ENCODE assay signal across 22 mouse cellular contexts in genomic region chr4:111681926-111682325, GRCm38 (mm10). TPM values are rescaled to one million over a fixed set of nuclear protein-coding genes. Genes with fewer than 3 reads are reported as not detected.
DNase-seq lines count a peak whose midpoint lies in the region; ATAC-seq lines count a peak whose summit lies in the region.
"Had no signal": no experiment of that assay in that cellular context is flagged by ENCODE, and none has a peak within 500 bp of the region (broad histone marks: within the 10 kb centered on the region; RNA-seq: fewer than 3 reads in every experiment).

No protein-coding gene starts in this region.

- no peaks in the 10 kb centered on the region for H3K36me3 ChIP-seq in hindbrain, embryonic 16.5 days (ENCODE audit: control insufficient read depth, insufficient read depth, low read length)
- H3K36me3 ChIP-seq in hindbrain, embryonic 12.5 days, result no peaks in the 10 kb centered on the region
- H3K36me3 ChIP-seq in neural tube, embryonic 14.5 days (ENCODE audit: control insufficient read depth, insufficient read depth, low read length), result no peaks in the 10 kb centered on the region
- H3K36me3 ChIP-seq in liver, embryonic 11.5 days (ENCODE audit: control insufficient read depth, insufficient read depth, low read length), result no peaks in the 10 kb centered on the region
- H3K36me3 ChIP-seq: embryonic facial prominence, embryonic 12.5 days; forebrain, embryonic 15.5 days; heart, embryonic 15.5 days had no signal

- WGBS in hindbrain, embryonic 16.5 days, result 50% methylated on average over 5 of the region's 5 CpGs
- WGBS in hindbrain, embryonic 12.5 days, result 76% methylated on average over 5 of the region's 5 CpGs
- WGBS in neural tube, embryonic 14.5 days, result 51% methylated on average over 5 of the region's 5 CpGs
- 82% methylated on average over 5 of the region's 5 CpGs for WGBS in liver, embryonic 11.5 days

- no peak overlapping the region for H3K27ac ChIP-seq in hindbrain, embryonic 16.5 days (ENCODE audit: low read depth, low read length)
- no peak overlapping the region for H3K27ac ChIP-seq in hindbrain, embryonic 12.5 days
- no peak overlapping the region for H3K27ac ChIP-seq in neural tube, embryonic 14.5 days (ENCODE audit: low read depth, low read length)
- no peak overlapping the region for H3K27ac ChIP-seq in liver, embryonic 11.5 days (ENCODE audit: low read depth, low read length)
- H3K27ac ChIP-seq: embryonic facial prominence, embryonic 12.5 days; forebrain, embryonic 15.5 days; heart, embryonic 15.5 days; hindbrain, postnatal 0 days had no signal

- intact Hi-C loops in heart, postnatal 25 days (cut with DNase I), result no loop called here

- peak; percentile 37 for DNase-seq in heart, adult 11 months
- DNase-seq in heart, postnatal 25 days (ENCODE audit: low spot score), result no peak
- DNase-seq in neural tube, embryonic 10.5 days (ENCODE audit: extremely low spot score, low spot score), result no peak
- DNase-seq in liver, embryonic 11.5 days (ENCODE audit: low spot score), result no peak
- DNase-seq: adrenal gland, postnatal 25 days; cerebellum, adult 11 months; cerebellum, adult 9-10 months; cerebellum, postnatal 25 days; gastrocnemius, postnatal 36 days; heart, adult 18-20 months; heart, postnatal 36 days had no signal

- peak; percentile 62 for ATAC-seq in hindbrain, embryonic 16.5 days
- no peak; the same call in 1 of the 2 replicates for ATAC-seq in hindbrain, embryonic 12.5 days (ENCODE audit: low FRiP score)
- peak; percentile 39; the same call in 1 of the 2 replicates for ATAC-seq in neural tube, embryonic 14.5 days (ENCODE audit: low read depth)
- no peak for ATAC-seq in liver, embryonic 11.5 days (replicated peaks; ENCODE audit: low FRiP score)
- ATAC-seq: activated CD4-positive, CD25-positive, alpha-beta regulatory T cell, adult 4 months; forebrain, embryonic 15.5 days; hindbrain, postnatal 0 days; Patski had no signal

- H3K4me3 ChIP-seq in hindbrain, embryonic 16.5 days (ENCODE audit: low read length), result no peak overlapping the region
- no peak overlapping the region for H3K4me3 ChIP-seq in hindbrain, embryonic 12.5 days
- H3K4me3 ChIP-seq in neural tube, embryonic 14.5 days (ENCODE audit: low read depth, low read length), result no peak overlapping the region
- H3K4me3 ChIP-seq in liver, embryonic 11.5 days (ENCODE audit: low read depth, low read length), result no peak overlapping the region
- H3K4me3 ChIP-seq: embryonic facial prominence, embryonic 12.5 days; forebrain, embryonic 15.5 days; heart, embryonic 15.5 days had no signal

- no peak overlapping the region for H3K4me2 ChIP-seq in hindbrain, embryonic 16.5 days (ENCODE audit: low read length)
- H3K4me2 ChIP-seq in hindbrain, embryonic 12.5 days (replicated peaks), result no peak overlapping the region
- H3K4me2 ChIP-seq in neural tube, embryonic 14.5 days (ENCODE audit: low read depth, low read length), result no peak overlapping the region
- no peak overlapping the region for H3K4me2 ChIP-seq in liver, embryonic 11.5 days
- H3K4me2 ChIP-seq: embryonic facial prominence, embryonic 12.5 days; forebrain, embryonic 15.5 days; heart, embryonic 11.5 days; heart, embryonic 15.5 days had no signal

- no peaks in the 10 kb centered on the region for H3K27me3 ChIP-seq in hindbrain, embryonic 16.5 days (replicated peaks; ENCODE audit: control insufficient read depth, insufficient read depth, low read length)
- H3K27me3 ChIP-seq in hindbrain, embryonic 12.5 days, result no peaks in the 10 kb centered on the region
- no peaks in the 10 kb centered on the region for H3K27me3 ChIP-seq in neural tube, embryonic 14.5 days (ENCODE audit: control insufficient read depth, insufficient read depth, low read length)
- H3K27me3 ChIP-seq in liver, embryonic 11.5 days (replicated peaks; ENCODE audit: control insufficient read depth, insufficient read depth, low read length), result no peaks in the 10 kb centered on the region
- H3K27me3 ChIP-seq: embryonic facial prominence, embryonic 12.5 days; heart, embryonic 15.5 days; Patski had no signal

- H3K4me1 ChIP-seq in hindbrain, embryonic 16.5 days (ENCODE audit: control insufficient read depth, insufficient read depth, low read depth, low read length), result peaks cover 3% of the 10 kb centered on the region
- H3K4me1 ChIP-seq in hindbrain, embryonic 12.5 days, result peaks cover 2% of the 10 kb centered on the region; the same call in 1 of the 2 replicates
- 0 out of 2 replicates have a peak, but pooled peaks cover 3% of the 10 kb centered on the region for H3K4me1 ChIP-seq in neural tube, embryonic 14.5 days (ENCODE audit: control insufficient read depth, insufficient read depth, low read length)
- no peaks in the 10 kb centered on the region for H3K4me1 ChIP-seq in liver, embryonic 11.5 days (replicated peaks; ENCODE audit: control insufficient read depth, insufficient read depth, low read length)
- H3K4me1 ChIP-seq: embryonic facial prominence, embryonic 12.5 days had no signal

- no peaks in the 10 kb centered on the region for H3K9me3 ChIP-seq in hindbrain, embryonic 16.5 days (ENCODE audit: control insufficient read depth, low read length)
- H3K9me3 ChIP-seq in hindbrain, embryonic 12.5 days (replicated peaks), result no peaks in the 10 kb centered on the region
- no peaks in the 10 kb centered on the region for H3K9me3 ChIP-seq in neural tube, embryonic 14.5 days (ENCODE audit: control insufficient read depth, low read length)
- H3K9me3 ChIP-seq in liver, embryonic 11.5 days (ENCODE audit: control insufficient read depth, low read length), result no peaks in the 10 kb centered on the region
- H3K9me3 ChIP-seq: embryonic facial prominence, embryonic 12.5 days; forebrain, embryonic 15.5 days; heart, embryonic 15.5 days had no signal

- no peak overlapping the region for H3K9ac ChIP-seq in hindbrain, embryonic 16.5 days (ENCODE audit: low read depth, low read length)
- H3K9ac ChIP-seq in hindbrain, embryonic 12.5 days, result no peak overlapping the region
- H3K9ac ChIP-seq in neural tube, embryonic 14.5 days (replicated peaks; ENCODE audit: low read depth, low read length), result no peak overlapping the region
- no peak overlapping the region for H3K9ac ChIP-seq in liver, embryonic 11.5 days (ENCODE audit: low read depth, low read length)
- H3K9ac ChIP-seq: embryonic facial prominence, embryonic 12.5 days; forebrain, embryonic 15.5 days; heart, embryonic 15.5 days had no signal

RNA-seq across cellular contexts. Expression of gene Spata6, which starts 37.9 kb away (rescaled TPM):
- total RNA-seq in heart, postnatal 25 days (2021), result 10 to 100 TPM in 1 of 2 experiments, 1 to 10 TPM in 1; 8.9 to 10.8 TPM
- polyA plus RNA-seq in hindbrain, embryonic 16.5 days (2015; fragmentation: Nextera tagmentation; extraction: Ambion mirVana), result 16.1 and 16.8 TPM in 2 replicates
- 27.2 and 27.8 TPM in 2 replicates for polyA plus RNA-seq in hindbrain, embryonic 12.5 days (2016; fragmentation: Nextera tagmentation; extraction: Ambion mirVana)
- 11.8 and 16.9 TPM in 2 replicates for polyA plus RNA-seq in neural tube, embryonic 14.5 days (2014; fragmentation: Nextera tagmentation; extraction: Ambion mirVana)
- 10.3 and 12.2 TPM in 2 replicates for polyA plus RNA-seq in liver, embryonic 11.5 days (2014; fragmentation: Nextera tagmentation; extraction: Ambion mirVana)
- total RNA-seq: MEL had no signal

Comparison
In these comparisons a context has a peak if more than half of its experiments do, and no peak if none do; other contexts are left out.
1. ATAC-seq: peak in hindbrain, embryonic 16.5 days (single experiment) and neural tube, embryonic 14.5 days (single experiment); none in hindbrain, embryonic 12.5 days (single experiment) and liver, embryonic 11.5 days (single experiment).